Mouse (Mus musculus) liver, embryonic 14.5 days (tissue): ENCODE measurements around the gene Naaladl2. TPM values are rescaled to one million over a fixed set of nuclear protein-coding genes. Genes with fewer than 3 reads are reported as not detected.

Experiments
- ATAC-seq: fragments of 200-750 bp; cut with Nextera tagmentation; 2 replicates; pipeline ENCODE4 v1.8.0; 2017; ENCODE audit warnings: moderate number of reproducible peaks, mild to moderate bottlenecking, moderate library complexity; ENCODE audit not compliant: insufficient read depth
- DNase-seq, 3 experiments: peaks; one replicate each; pipeline ENCODE4 v3.0.0-alpha.2; 2012 to 2013; ENCODE audit warnings: low read depth in 3 of 3, low spot score in 3 of 3
- H3K27ac ChIP-seq: fragments of 300-500 bp; sonication (generic); 2 replicates; pipeline ENCODE4 v1.5.1; 2014; ENCODE audit warnings: moderate library complexity, mild to moderate bottlenecking, control low read depth, inconsistent platforms
- H3K27me3 ChIP-seq: fragments of 300-500 bp; sonication (generic); 2 replicates; pipeline ENCODE4 v1.6.1; 2014; ENCODE audit warnings: mild to moderate bottlenecking, low read length, moderate library complexity; ENCODE audit not compliant: control insufficient read depth, insufficient read depth
- H3K36me3 ChIP-seq: fragments of 300-500 bp; sonication (generic); replicated peaks from 2 replicates; pipeline ENCODE4 v1.6.1; 2014; ENCODE audit warnings: low read depth; ENCODE audit not compliant: control insufficient read depth, insufficient read depth
- H3K4me1 ChIP-seq, 2 experiments: fragments of 200-500 bp in 1 of 2; fragments of 300-500 bp in 1 of 2; sonication (generic) in 1 of 2; replicated peaks; 2 replicates each; pipeline ENCODE4 v1.6.1; 2012 to 2014; ENCODE audit warnings: antibody characterized with exemption in 1 of 2, inconsistent platforms in 1 of 2, low read length in 1 of 2; ENCODE audit not compliant: control insufficient read depth in 2 of 2, insufficient read depth in 2 of 2
- H3K4me2 ChIP-seq: fragments of 300-500 bp; sonication (generic); 2 replicates; pipeline ENCODE4 v1.6.1; 2014; ENCODE audit warnings: low read depth, mild to moderate bottlenecking, control low read depth, moderate library complexity
- H3K4me3 ChIP-seq, 2 experiments: fragments of 200-500 bp in 1 of 2; fragments of 300-500 bp in 1 of 2; sonication (generic) in 1 of 2; 2 replicates each; pipeline ENCODE4 v1.5.1; 2012 to 2014; ENCODE audit warnings: low read depth in 2 of 2, low read length in 2 of 2, mild to moderate bottlenecking in 2 of 2, control low read depth in 1 of 2, inconsistent platforms in 1 of 2, moderate library complexity in 1 of 2; ENCODE audit not compliant: insufficient read depth in 1 of 2
- H3K9ac ChIP-seq: fragments of 300-500 bp; sonication (generic); replicated peaks from 2 replicates; pipeline ENCODE4 v1.6.1; 2014; ENCODE audit warnings: mild to moderate bottlenecking, control low read depth, moderate library complexity
- H3K9me3 ChIP-seq: fragments of 300-500 bp; sonication (generic); 2 replicates; pipeline ENCODE4 v1.6.1; 2016; ENCODE audit warnings: low read length, mixed read lengths; ENCODE audit not compliant: control insufficient read depth
- CTCF ChIP-seq: IDR thresholded peaks from 2 replicates; pipeline ENCODE4 v1.5.1; 2016; ENCODE audit warnings: antibody characterized with exemption, low read depth, control low read depth
- EP300 ChIP-seq: IDR thresholded peaks from 2 replicates; pipeline ENCODE4 v1.6.1; 2016; ENCODE audit warnings: antibody characterized with exemption, low read depth
- WGBS: fragments of 180-500 bp; shearing (Covaris S2); extraction: QIAGEN DNeasy Blood & Tissue Kit; methylation state at CpG from one replicate; pipeline ENCODE4 v1.1.7; 2014; ENCODE audit not compliant: insufficient replicate concordance; 5-methylcytosine and 5-hydroxymethylcytosine counted together
- polyA plus RNA-seq, 2 experiments: library from polyadenylated mRNA; depleted of rRNA in 1 of 2; stranded (reverse) in 1 of 2; unstranded in 1 of 2; fragments of >200 nt; fragmentation: Nextera tagmentation in 1 of 2; extraction: Ambion mirVana in 1 of 2; gene quantifications; 2 replicates each; pipeline versions ENCODE4 v1.2.1 to v1.2.3; 2012 to 2014

Naaladl2 gene
- polyA plus RNA-seq, 2 experiments: 0.05 to 0.07 TPM

GRCm38 (mm10) chr3:24714770-24715169, 429.3 kb downstream of the Naaladl2 start:
- H3K4me2 ChIP-seq: no peak overlapping the region
- no peak for TF ChIP-seq EP300
- no peak for TF ChIP-seq CTCF
- ATAC-seq (no peak), DNase-seq (no peak)
- H3K9me3 ChIP-seq: no peaks in the 10 kb centered on the region
- H3K27me3 ChIP-seq: no peaks in the 10 kb centered on the region
- no peaks in the 10 kb centered on the region for H3K36me3 ChIP-seq
- no peak overlapping the region for H3K9ac ChIP-seq
- no peak overlapping the region for H3K27ac ChIP-seq
- H3K4me1 ChIP-seq: no peaks in the 10 kb centered on the region
- no peak overlapping the region for H3K4me3 ChIP-seq
- 48% methylated on average over 3 of the region's 3 CpGs for WGBS

- H3K36me3 ChIP-seq: no peaks in the 10 kb centered on the region
- 63% methylated on average over 4 of the region's 4 CpGs for WGBS
- H3K4me1 ChIP-seq: no peaks in the 10 kb centered on the region
- H3K27ac ChIP-seq: no peak overlapping the region
- H3K27me3 ChIP-seq: no peaks in the 10 kb centered on the region
- no peak for ATAC-seq
- no peak for DNase-seq
- H3K4me2 ChIP-seq: no peak overlapping the region
- no peak overlapping the region for H3K4me3 ChIP-seq
- H3K9ac ChIP-seq: no peak overlapping the region
- no peak for TF ChIP-seq CTCF
- TF ChIP-seq EP300: no peak
- no peaks in the 10 kb centered on the region for H3K9me3 ChIP-seq
These were observed 438.2 kb downstream of the Naaladl2 start for GRCm38 (mm10) chr3:24705778-24706423.

- Histone ChIP-seq H3K4me2 (no peak overlapping the region), H3K9ac (no peak overlapping the region), H3K9me3 (no peaks in the 10 kb centered on the region), H3K4me1 (no peaks in the 10 kb centered on the region), H3K27ac (no peak overlapping the region), H3K27me3 (no peaks in the 10 kb centered on the region), H3K4me3 (no peak overlapping the region), H3K36me3 (no peaks in the 10 kb centered on the region)
- no peak for DNase-seq
- WGBS: 50% methylated on average over 2 of the region's 2 CpGs
- ATAC-seq: no peak
- TF ChIP-seq CTCF: no peak
- no peak for TF ChIP-seq EP300
These were observed 453.7 kb downstream of the Naaladl2 start for GRCm38 (mm10) chr3:24690162-24690915.

GRCm38 (mm10) chr3:24670500-24670899, 473.6 kb downstream of the Naaladl2 start:
- Histone ChIP-seq H3K27ac (no peak overlapping the region), H3K9ac (no peak overlapping the region), H3K27me3 (no peaks in the 10 kb centered on the region), H3K4me2 (no peak overlapping the region), H3K9me3 (no peaks in the 10 kb centered on the region), H3K4me3 (no peak overlapping the region), H3K36me3 (no peaks in the 10 kb centered on the region), H3K4me1 (no peaks in the 10 kb centered on the region)
- DNase-seq (no peak), ATAC-seq (no peak)
- TF ChIP-seq CTCF (no peak), EP300 (no peak)
- WGBS: 48% methylated on average over 3 of the region's 3 CpGs

- DNase-seq: no peak
- Histone ChIP-seq H3K4me2 (no peak overlapping the region), H3K27ac (no peak overlapping the region), H3K9me3 (no peaks in the 10 kb centered on the region), H3K9ac (no peak overlapping the region), H3K36me3 (no peaks in the 10 kb centered on the region), H3K4me1 (no peaks in the 10 kb centered on the region), H3K27me3 (no peaks in the 10 kb centered on the region), H3K4me3 (no peak overlapping the region)
- no peak for TF ChIP-seq CTCF
- TF ChIP-seq EP300: no peak
- 55% methylated on average over 3 of the region's 3 CpGs for WGBS
- no peak for ATAC-seq
These were observed 475.8 kb downstream of the Naaladl2 start for GRCm38 (mm10) chr3:24668052-24668916.
